Mouse (Mus musculus): ENCODE measurements at regions not wholly inside any gene's neighbourhood (a gene's known extent, or its start where the extent isn't known, plus 50 kb on each side); places are given as distances from the start of the nearest gene placed in this dataset.
"Not testable (repeated sequence)": the region's sequence is repeated elsewhere in the genome, so short reads cannot be mapped to it uniquely, and the experiment has no call there.

- Histone ChIP-seq H3K36me3 (no peaks in the 10 kb centered on the region), H3K27me3 (ENCODE audit: low read depth, poor library complexity, severe bottlenecking) (no peaks in the 10 kb centered on the region), H3K27ac (0 out of 2 replicates have a peak overlapping the region, but pooled peaks have one; percentile 14), H3K4me1 (peaks cover 25% of the 10 kb centered on the region), H3K4me3 (no peak overlapping the region), H3K9me3 (replicated peaks) (no peaks in the 10 kb centered on the region)
- no peak for DNase-seq (ENCODE audit: low spot score)
- WGBS, result 68% methylated on average over 1 of the region's 1 CpGs
Observed at GRCm38 (mm10) chr3:33372806-33373205, 229.8 kb upstream of the Pex5l start.

DNA sequence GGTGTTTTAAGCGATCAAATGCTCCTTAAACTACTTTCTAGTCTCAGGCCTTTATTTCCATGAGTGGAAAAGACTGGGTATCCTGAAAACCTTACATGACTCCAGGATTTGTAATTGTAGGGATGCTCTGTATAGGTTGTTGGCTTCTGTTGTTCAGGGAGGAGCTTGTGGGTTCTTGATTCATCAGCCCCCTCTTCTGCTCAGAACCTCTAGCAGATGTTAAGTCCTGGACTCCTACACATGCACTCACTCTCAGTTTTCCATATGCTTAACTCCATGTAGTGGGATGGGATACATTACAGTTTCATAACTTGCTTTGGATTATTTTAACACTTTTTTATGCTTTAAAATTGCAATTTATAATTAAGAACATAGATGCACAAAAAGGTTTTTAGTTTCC, 220.5 kb upstream of the Pex5l start:
- Histone ChIP-seq H3K9me3 (replicated peaks) (no peaks in the 10 kb centered on the region), H3K36me3 (no peaks in the 10 kb centered on the region), H3K4me3 (no peak overlapping the region), H3K27ac (no peak overlapping the region), H3K27me3 (ENCODE audit: low read depth, poor library complexity, severe bottlenecking) (no peaks in the 10 kb centered on the region), H3K4me1 (no peaks in the 10 kb centered on the region)
- 92% methylated on average over 1 of the region's 1 CpGs for WGBS
- DNase-seq (ENCODE audit: low spot score), result no peak

- Histone ChIP-seq H3K27ac (no peak overlapping the region), H3K4me1 (no peaks in the 10 kb centered on the region), H3K9me3 (replicated peaks) (no peaks in the 10 kb centered on the region), H3K36me3 (no peaks in the 10 kb centered on the region), H3K27me3 (ENCODE audit: low read depth, poor library complexity, severe bottlenecking) (no peaks in the 10 kb centered on the region), H3K4me3 (no peak overlapping the region)
- 94% methylated on average over 2 of the region's 2 CpGs for WGBS
- no peak for DNase-seq (ENCODE audit: low spot score)
Observed at GRCm38 (mm10) chr3:33360030-33360429, 217.0 kb upstream of the Pex5l start.

DNA sequence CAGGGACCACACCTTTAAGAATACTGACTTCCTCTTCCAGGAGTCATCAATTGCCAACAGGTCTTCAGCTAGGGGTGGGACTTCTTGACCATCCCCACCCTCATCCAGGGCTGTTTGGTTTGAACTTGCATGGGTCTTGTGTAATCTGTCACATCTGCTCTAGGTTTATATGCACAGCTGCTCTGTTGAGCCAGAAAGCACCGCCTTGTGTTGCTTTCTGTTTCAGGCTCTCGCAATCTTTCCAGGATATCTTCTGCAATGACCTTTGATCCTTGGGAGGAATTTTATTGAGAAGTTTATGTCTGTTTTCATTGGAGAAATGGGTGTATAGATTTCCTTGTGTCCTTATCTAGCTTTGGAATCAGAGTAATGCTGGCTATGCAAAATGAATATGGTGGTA, 210.8 kb upstream of the Pex5l start:
- DNase-seq (ENCODE audit: low spot score), result no peak
- no peaks in the 10 kb centered on the region for H3K27me3 ChIP-seq (ENCODE audit: low read depth, poor library complexity, severe bottlenecking)
- WGBS, result 88% methylated on average over 2 of the region's 2 CpGs
- H3K4me3 ChIP-seq, result no peak overlapping the region
- H3K4me1 ChIP-seq, result no peaks in the 10 kb centered on the region
- no peak overlapping the region for H3K27ac ChIP-seq
- no peaks in the 10 kb centered on the region for H3K9me3 ChIP-seq (replicated peaks)
- H3K36me3 ChIP-seq, result no peaks in the 10 kb centered on the region

GRCm38 (mm10) chr3:33350986-33351385, 207.9 kb upstream of the Pex5l start:
- H3K27me3 ChIP-seq (ENCODE audit: low read depth, poor library complexity, severe bottlenecking), result no peaks in the 10 kb centered on the region
- no peak overlapping the region for H3K27ac ChIP-seq
- no peaks in the 10 kb centered on the region for H3K9me3 ChIP-seq (replicated peaks)
- H3K4me1 ChIP-seq, result no peaks in the 10 kb centered on the region
- no peaks in the 10 kb centered on the region for H3K36me3 ChIP-seq
- no peak overlapping the region for H3K4me3 ChIP-seq
- WGBS, result 73% methylated on average over 6 of the region's 6 CpGs
- no peak for DNase-seq (ENCODE audit: low spot score)

- 95% methylated on average over 3 of the region's 3 CpGs for WGBS
- Histone ChIP-seq H3K4me1 (no peaks in the 10 kb centered on the region), H3K36me3 (no peaks in the 10 kb centered on the region), H3K27ac (no peak overlapping the region), H3K27me3 (ENCODE audit: low read depth, poor library complexity, severe bottlenecking) (no peaks in the 10 kb centered on the region), H3K4me3 (no peak overlapping the region), H3K9me3 (replicated peaks) (no peaks in the 10 kb centered on the region)
- DNase-seq (ENCODE audit: low spot score), result no peak
Observed at GRCm38 (mm10) chr3:33334056-33334455, 191.0 kb upstream of the Pex5l start.

GRCm38 (mm10) chr3:33317691-33318090, 174.6 kb upstream of the Pex5l start:
- not testable (repeated sequence) for H3K27me3 ChIP-seq (ENCODE audit: low read depth, poor library complexity, severe bottlenecking); DNase-seq (ENCODE audit: low spot score); H3K9me3 ChIP-seq (replicated peaks); H3K4me1 ChIP-seq; H3K27ac ChIP-seq; H3K4me3 ChIP-seq; H3K36me3 ChIP-seq
- WGBS, result 91% methylated on average over 1 of the region's 1 CpGs

GRCm38 (mm10) chr3:33312230-33312825, 169.3 kb upstream of the Pex5l start:
- Histone ChIP-seq H3K27me3 (ENCODE audit: low read depth, poor library complexity, severe bottlenecking) (no peaks in the 10 kb centered on the region), H3K36me3 (no peaks in the 10 kb centered on the region), H3K4me1 (no peaks in the 10 kb centered on the region), H3K27ac (no peak overlapping the region), H3K4me3 (no peak overlapping the region), H3K9me3 (replicated peaks) (no peaks in the 10 kb centered on the region)
- 85% methylated on average over 3 of the region's 3 CpGs for WGBS
- DNase-seq (ENCODE audit: low spot score), result no peak

DNA sequence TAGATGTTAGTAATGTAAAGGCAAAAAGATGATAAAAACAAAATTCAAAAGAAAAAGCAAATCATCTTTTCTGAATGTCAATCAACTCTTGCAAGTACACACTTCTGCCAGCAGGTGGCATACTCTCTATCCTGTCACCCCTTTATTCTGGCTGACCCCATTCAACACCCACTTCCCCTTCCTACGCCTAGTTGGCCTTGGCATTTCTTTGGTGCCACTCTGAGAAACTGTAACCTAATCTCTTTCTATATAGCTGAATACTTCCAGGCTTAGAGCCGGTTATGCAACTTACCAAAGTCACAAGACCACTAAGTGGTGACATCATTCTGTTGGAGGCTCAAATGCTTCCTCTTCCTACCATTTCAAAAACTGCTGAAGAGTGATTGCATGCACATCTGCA, 165.2 kb upstream of the Pex5l start:
- Histone ChIP-seq H3K36me3 (no peaks in the 10 kb centered on the region), H3K27me3 (ENCODE audit: low read depth, poor library complexity, severe bottlenecking) (no peaks in the 10 kb centered on the region), H3K9me3 (replicated peaks) (no peaks in the 10 kb centered on the region), H3K4me3 (no peak overlapping the region), H3K27ac (no peak overlapping the region), H3K4me1 (no peaks in the 10 kb centered on the region)
- DNase-seq (ENCODE audit: low spot score), result peak; percentile 34
- WGBS, result 44% methylated on average over 2 of the region's 2 CpGs

DNA sequence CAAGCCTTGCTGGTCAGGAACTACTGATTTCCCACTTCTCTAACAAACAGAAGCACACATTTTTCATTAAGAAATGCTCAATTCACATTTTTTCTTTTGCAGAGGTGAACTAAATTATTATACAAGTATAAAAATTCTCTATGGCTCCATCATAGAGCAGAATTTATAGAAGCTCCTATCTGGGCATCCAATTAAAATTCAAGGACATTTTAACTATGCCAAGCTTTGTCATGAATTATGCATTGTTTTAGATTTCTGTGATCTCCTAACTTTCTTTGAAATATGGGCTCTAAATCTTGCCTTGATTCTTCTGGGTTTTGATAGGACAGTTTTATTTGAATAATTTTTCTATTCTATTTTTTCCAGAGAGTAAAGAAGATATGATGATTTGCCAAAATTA, 163.1 kb upstream of the Pex5l start:
- no peak for DNase-seq (ENCODE audit: low spot score)
- Histone ChIP-seq H3K4me1 (no peaks in the 10 kb centered on the region), H3K27ac (no peak overlapping the region), H3K36me3 (no peaks in the 10 kb centered on the region), H3K4me3 (no peak overlapping the region), H3K27me3 (ENCODE audit: low read depth, poor library complexity, severe bottlenecking) (no peaks in the 10 kb centered on the region), H3K9me3 (replicated peaks) (no peaks in the 10 kb centered on the region)

DNA sequence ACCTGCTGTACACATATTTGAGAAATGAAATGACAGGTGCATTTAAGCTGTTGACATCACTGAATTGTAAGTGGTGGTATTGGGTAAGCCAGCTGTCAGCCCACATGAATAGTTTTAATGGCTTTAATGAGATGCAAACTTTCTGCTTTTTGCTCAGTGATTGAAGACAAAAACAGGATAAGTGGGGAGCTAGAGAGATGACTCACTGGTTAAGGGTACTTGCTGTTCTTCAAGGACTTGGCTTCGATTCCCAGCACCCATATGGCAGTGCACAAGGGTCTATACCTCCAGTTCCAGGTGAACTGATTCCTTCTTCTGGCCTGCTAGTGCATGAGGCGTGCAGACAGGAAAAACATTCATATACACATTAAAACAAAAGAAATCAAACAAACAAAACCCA, 162.7 kb upstream of the Pex5l start:
- 86% methylated on average over 2 of the region's 2 CpGs for WGBS
- no peak for DNase-seq (ENCODE audit: low spot score)

GRCm38 (mm10) chr3:33262797-33263196, 119.8 kb upstream of the Pex5l start:
- Histone ChIP-seq H3K4me3 (no peak overlapping the region), H3K36me3 (no peaks in the 10 kb centered on the region), H3K4me1 (no peaks in the 10 kb centered on the region), H3K27ac (no peak overlapping the region), H3K27me3 (ENCODE audit: low read depth, poor library complexity, severe bottlenecking) (no peaks in the 10 kb centered on the region), H3K9me3 (replicated peaks) (no peaks in the 10 kb centered on the region)
- no peak for DNase-seq (ENCODE audit: low spot score)
- 63% methylated on average over 2 of the region's 2 CpGs for WGBS

More for the DNA sequence above, 162.7 kb upstream of the Pex5l start:
- H3K27me3 ChIP-seq (ENCODE audit: low read depth, poor library complexity, severe bottlenecking), result no peaks in the 10 kb centered on the region
- H3K36me3 ChIP-seq, result no peaks in the 10 kb centered on the region
- no peaks in the 10 kb centered on the region for H3K9me3 ChIP-seq (replicated peaks)
- H3K27ac ChIP-seq, result no peak overlapping the region
- H3K4me3 ChIP-seq, result no peak overlapping the region
- no peaks in the 10 kb centered on the region for H3K4me1 ChIP-seq

- no peak overlapping the region for H3K4me3 ChIP-seq
- H3K27me3 ChIP-seq (ENCODE audit: low read depth, poor library complexity, severe bottlenecking), result no peaks in the 10 kb centered on the region
- peak; percentile 80 for DNase-seq (ENCODE audit: low spot score)
- 5% methylated on average over 2 of the region's 2 CpGs for WGBS
- no peaks in the 10 kb centered on the region for H3K9me3 ChIP-seq (replicated peaks)
- H3K36me3 ChIP-seq, result no peaks in the 10 kb centered on the region
- H3K27ac ChIP-seq, result no peak overlapping the region
- peaks cover 21% of the 10 kb centered on the region for H3K4me1 ChIP-seq
Observed at GRCm38 (mm10) chr3:33219271-33220065, 76.4 kb upstream of the Pex5l start.
